Mouse (Mus musculus) testis, adult 2 months (tissue): ENCODE measurements at regions not wholly inside any gene's neighbourhood (a gene's known extent, or its start where the extent isn't known, plus 50 kb on each side); places are given as distances from the start of the nearest gene placed in this dataset.

Experiments used
- CTCF ChIP-seq: fragments of 200-500 bp; IDR thresholded peaks from 2 replicates; pipeline ENCODE4 v1.5.1; 2012; ENCODE audit warnings: low read depth, mild to moderate bottlenecking, inconsistent platforms, low read length, moderate library complexity; ENCODE audit not compliant: control insufficient read depth, insufficient read depth, insufficient replicate concordance
- POLR2A ChIP-seq: fragments of 200-500 bp; IDR thresholded peaks from 2 replicates; pipeline ENCODE4 v1.6.1; 2012; ENCODE audit warnings: low read depth, mild to moderate bottlenecking, inconsistent platforms, low read length, moderate library complexity; ENCODE audit not compliant: control insufficient read depth

DNA sequence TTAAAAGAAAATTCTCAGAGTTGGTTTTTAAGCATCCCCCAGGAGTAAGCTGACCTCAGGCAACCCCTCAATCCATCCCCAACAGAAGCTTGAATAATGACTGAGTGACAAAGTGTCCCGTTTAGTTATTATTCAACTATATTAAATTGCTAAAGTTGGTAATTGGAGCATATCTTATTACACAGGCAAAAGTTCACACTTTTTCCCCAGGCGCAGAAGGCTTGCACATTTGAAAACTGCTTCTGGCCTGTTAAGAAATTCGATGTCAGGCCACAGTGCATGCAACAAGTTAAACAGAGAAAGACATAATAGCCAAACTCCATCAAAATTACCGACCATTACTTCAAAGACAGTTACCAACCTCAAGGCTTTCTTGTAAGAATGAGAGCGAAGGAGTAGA, 240.3 kb downstream of the Pik3r1 start:
- TF ChIP-seq CTCF: no peak
- no peak for TF ChIP-seq POLR2A
